Mouse (Mus musculus) embryonic fibroblast, embryonic 13.5 days (primary cell): ENCODE data around the gene Smad3.

Source experiments
- CTCF ChIP-seq: IDR thresholded peaks from 2 replicates; pipeline ENCODE4 v1.5.1; 2011; ENCODE audit warnings: mild to moderate bottlenecking, control low read depth, low read length, moderate library complexity, borderline replicate concordance; ENCODE audit not compliant: insufficient read depth
- POLR2A ChIP-seq: IDR thresholded peaks from 2 replicates; pipeline ENCODE4 v1.6.1; 2011; ENCODE audit warnings: low read depth, mild to moderate bottlenecking, control low read depth, low read length, moderate library complexity

DNA sequence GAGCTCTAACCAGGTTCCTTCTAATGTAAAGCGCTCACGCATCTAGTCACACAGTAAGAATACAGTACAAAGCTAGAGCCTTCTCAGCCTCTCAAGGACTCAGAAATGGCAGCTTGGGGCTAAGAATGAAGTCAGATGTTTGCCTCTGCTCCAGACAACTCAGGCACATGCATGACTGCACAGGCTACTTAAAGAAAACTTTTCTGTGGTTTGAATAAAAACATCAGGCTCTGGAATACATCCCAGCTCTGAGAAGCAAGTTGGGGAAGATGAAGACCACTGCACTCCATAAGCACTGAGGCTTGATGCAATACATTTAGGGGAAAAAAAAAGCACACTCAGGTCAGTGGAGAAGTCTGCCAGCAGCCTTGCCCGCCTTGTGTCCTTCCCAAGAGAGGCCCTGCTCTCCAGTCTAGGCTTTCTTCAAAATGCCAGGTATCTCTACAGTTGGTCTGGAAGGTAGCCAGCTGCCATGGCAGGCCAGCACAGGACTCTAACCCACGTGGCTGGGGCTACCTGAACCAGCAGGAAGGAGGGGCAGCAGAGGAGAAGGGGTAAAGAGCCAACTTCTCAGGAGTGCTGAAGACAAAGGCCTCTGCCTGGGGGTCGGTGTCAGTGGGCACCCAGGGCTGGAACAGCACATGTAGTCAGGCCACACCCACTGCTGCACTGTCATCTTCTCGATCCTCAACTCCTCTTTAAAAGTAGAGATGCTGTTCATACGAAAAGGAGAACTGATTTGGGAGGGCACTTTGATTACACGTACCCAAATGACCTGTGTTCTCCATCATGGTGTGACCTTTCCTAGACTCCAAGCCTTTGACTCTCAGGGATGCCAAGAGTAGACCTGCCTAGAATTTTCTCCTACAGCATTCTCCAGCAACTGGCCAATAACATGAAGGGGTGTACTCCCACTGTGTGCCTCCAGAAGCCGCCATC, 109.9 kb downstream of the Smad3 start:
- TF ChIP-seq CTCF (no peak), POLR2A (no peak)
